Mouse (Mus musculus) myocyte (in vitro differentiated cells): Measurements from ENCODE around the gene Actb.

Experiments
- CEBPB ChIP-seq: IDR thresholded peaks from 2 replicates; pipeline ENCODE4 v1.6.1; 2011; ENCODE audit warnings: mild to moderate bottlenecking, moderate library complexity; ENCODE audit not compliant: poor library complexity, insufficient read depth, severe bottlenecking
- E2F4 ChIP-seq: IDR thresholded peaks from one replicate; pipeline ENCODE4 v1.6.1; 2011; ENCODE audit warnings: mild to moderate bottlenecking, control low read depth, moderate library complexity; ENCODE audit not compliant: insufficient read depth
- MAX ChIP-seq: IDR thresholded peaks from one replicate; pipeline ENCODE4 v1.6.1; 2011; ENCODE audit warnings: low read depth, mild to moderate bottlenecking, control low read depth
- MYOD1 ChIP-seq, 3 experiments: IDR thresholded peaks; one replicate each; pipeline ENCODE4 v1.6.1; 2011; ENCODE audit warnings: control low read depth in 2 of 3, low read depth in 2 of 3, mild to moderate bottlenecking in 2 of 3, moderate library complexity in 1 of 3; ENCODE audit not compliant: insufficient read length in 2 of 3, control insufficient read depth in 1 of 3
- MYOG ChIP-seq, 3 experiments: IDR thresholded peaks; one replicate each; pipeline ENCODE4 v1.6.1; 2011; ENCODE audit warnings: control low read depth in 2 of 3, low read depth in 2 of 3, mild to moderate bottlenecking in 2 of 3; ENCODE audit not compliant: insufficient read length in 2 of 3, control insufficient read depth in 1 of 3, insufficient read depth in 1 of 3
- POLR2A ChIP-seq: IDR thresholded peaks from one replicate; pipeline ENCODE4 v1.6.1; 2011; ENCODE audit warnings: low read depth, mild to moderate bottlenecking, control low read depth, moderate library complexity; ENCODE audit not compliant: insufficient read length
- POLR2AphosphoS2 ChIP-seq: IDR thresholded peaks from one replicate; pipeline ENCODE4 v1.6.1; 2011; ENCODE audit warnings: low read depth, control low read depth; ENCODE audit not compliant: insufficient read length
- REST ChIP-seq: IDR thresholded peaks from one replicate; pipeline ENCODE4 v1.6.1; 2011; ENCODE audit warnings: mild to moderate bottlenecking, control low read depth, moderate library complexity; ENCODE audit not compliant: insufficient read depth, insufficient read length
- SRF ChIP-seq: IDR thresholded peaks from one replicate; pipeline ENCODE4 v1.6.1; 2011; ENCODE audit warnings: low read depth; ENCODE audit not compliant: control insufficient read depth, insufficient read length
- TCF12 ChIP-seq: IDR thresholded peaks from one replicate; pipeline ENCODE4 v1.6.1; 2011; ENCODE audit warnings: mild to moderate bottlenecking, control low read depth; ENCODE audit not compliant: poor library complexity, insufficient read depth, severe bottlenecking
- USF1 ChIP-seq: IDR thresholded peaks from one replicate; pipeline ENCODE4 v1.6.1; 2011; ENCODE audit warnings: low read depth, mild to moderate bottlenecking, control low read depth, moderate library complexity

DNA sequence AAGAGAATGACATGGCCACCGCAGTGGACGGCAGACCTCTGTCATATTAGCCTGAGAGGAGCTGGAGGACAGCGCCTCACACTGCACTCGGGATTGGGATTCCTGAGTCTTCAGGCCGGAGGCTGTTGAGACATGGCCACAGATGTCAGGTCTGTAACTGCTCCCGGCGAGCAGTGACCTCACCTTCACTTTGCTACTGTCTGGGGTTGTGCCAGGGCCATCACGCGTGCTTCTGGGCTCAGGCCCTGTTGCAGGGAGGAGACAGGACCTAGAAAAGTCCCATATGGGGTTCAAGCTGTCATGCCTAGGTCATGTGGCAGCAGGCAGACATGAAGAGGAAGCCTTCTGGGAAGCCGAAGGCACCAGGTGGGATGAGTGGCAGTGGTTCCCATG is 31.0 kb downstream of the Actb start:
- TF ChIP-seq POLR2A: no peak
- no peak for TF ChIP-seq CEBPB
- no peak for TF ChIP-seq MYOG (IDR thresholded peaks at IDR 0.05; ENCODE audit: control insufficient read depth in 1 of 3, insufficient read depth in 1 of 3, insufficient read length in 2 of 3, low read depth in 2 of 3)
- TF ChIP-seq SRF: no peak
- TF ChIP-seq E2F4: no peak
- no peak for TF ChIP-seq TCF12
- TF ChIP-seq POLR2AphosphoS2: no peak
- TF ChIP-seq USF1: no peak
- no peak for TF ChIP-seq MYOD1 (IDR thresholded peaks at IDR 0.05; ENCODE audit: control insufficient read depth in 1 of 3, insufficient read length in 2 of 3, low read depth in 2 of 3)
- no peak for TF ChIP-seq REST
- TF ChIP-seq MAX: no peak
